Mouse (Mus musculus) intestine, embryonic 15.5 days (tissue): ENCODE measurements around the gene Stx1a. TPM values are rescaled to one million over a fixed set of nuclear protein-coding genes. Genes with fewer than 3 reads are reported as not detected.
A peak's percentile ranks its signal among the peaks of the same experiment; 100 is the strongest.

Experiments
- ATAC-seq: fragments of 200-750 bp; cut with Nextera tagmentation; 2 replicates; pipeline ENCODE4 v1.8.0; 2017; ENCODE audit warnings: moderate TSS enrichment, moderate library complexity
- H3K27ac ChIP-seq: fragments of 300-500 bp; sonication (generic); 2 replicates; pipeline ENCODE4 v1.5.1; 2015; ENCODE audit warnings: mild to moderate bottlenecking, inconsistent platforms
- H3K27me3 ChIP-seq: fragments of 300-500 bp; sonication (generic); replicated peaks from 2 replicates; pipeline ENCODE4 v1.6.1; 2015; ENCODE audit warnings: inconsistent platforms
- H3K36me3 ChIP-seq: fragments of 300-500 bp; sonication (generic); 2 replicates; pipeline ENCODE4 v1.6.1; 2015; ENCODE audit warnings: inconsistent platforms
- H3K4me1 ChIP-seq: fragments of 300-500 bp; sonication (generic); replicated peaks from 2 replicates; pipeline ENCODE4 v1.6.1; 2015; ENCODE audit warnings: inconsistent platforms
- H3K4me2 ChIP-seq: fragments of 300-500 bp; sonication (generic); replicated peaks from 2 replicates; pipeline ENCODE4 v1.6.1; 2015; ENCODE audit warnings: mild to moderate bottlenecking, inconsistent platforms
- H3K4me3 ChIP-seq: fragments of 300-500 bp; sonication (generic); replicated peaks from 2 replicates; pipeline ENCODE4 v1.5.1; 2015; ENCODE audit warnings: inconsistent platforms
- H3K9ac ChIP-seq: fragments of 300-500 bp; sonication (generic); 2 replicates; pipeline ENCODE4 v1.6.1; 2015; ENCODE audit warnings: inconsistent platforms
- H3K9me3 ChIP-seq: fragments of 300-500 bp; sonication (generic); 2 replicates; pipeline ENCODE4 v1.6.1; 2016; ENCODE audit warnings: inconsistent platforms
- WGBS: fragments of 180-500 bp; shearing (Covaris S2); methylation state at CpG from one replicate; pipeline ENCODE4 v1.1.7; 2015; 5-methylcytosine and 5-hydroxymethylcytosine counted together
- polyA plus RNA-seq: library from polyadenylated mRNA; unstranded; fragments of >200 nt; fragmentation: Nextera tagmentation; extraction: Ambion mirVana; gene quantifications from 2 replicates; pipeline ENCODE4 v1.2.1, GENCODE M21; 2015

Gene Stx1a
- polyA plus RNA-seq, 1 experiment from 2014 or later, result 13.0 TPM

DNA sequence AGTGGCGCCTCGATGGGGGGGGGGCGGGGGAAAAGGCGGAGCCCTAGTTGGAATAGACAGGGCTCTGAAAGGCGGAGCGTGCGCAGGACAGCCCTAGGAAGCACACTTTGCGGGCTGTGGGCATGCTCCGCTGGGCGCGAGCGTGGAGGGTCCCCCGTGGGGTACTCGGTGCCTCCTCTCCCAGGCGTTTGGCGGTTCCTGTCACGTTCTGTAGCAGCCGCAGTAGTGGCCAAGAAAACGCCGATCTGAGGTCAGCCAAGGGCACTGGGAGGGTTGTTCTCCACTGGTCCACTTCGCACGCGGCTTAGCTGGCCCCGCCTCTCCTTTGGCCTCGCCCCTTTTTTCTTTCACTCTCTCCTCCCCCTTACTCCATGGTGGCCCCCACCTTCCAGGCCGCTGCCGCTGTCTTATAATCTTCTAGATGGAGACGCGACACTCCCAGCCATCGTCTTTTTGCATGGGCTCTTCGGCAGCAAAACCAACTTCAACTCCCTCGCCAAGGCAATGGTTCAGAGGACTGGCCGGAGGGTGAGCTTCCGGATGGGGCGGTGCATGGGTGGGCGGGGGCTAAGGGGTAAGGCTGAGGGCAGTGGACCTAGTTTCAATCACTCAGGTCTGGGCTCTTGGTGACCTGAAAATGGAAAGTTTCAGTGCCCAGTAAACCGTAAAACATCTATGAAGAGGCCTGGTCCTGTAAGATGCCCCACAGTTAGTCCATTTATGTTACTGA lies 13.5 kb upstream of the Stx1a start:
- Histone ChIP-seq H3K4me1 (peaks cover 38% of the 10 kb centered on the region), H3K27me3 (no peaks in the 10 kb centered on the region), H3K9me3 (no peaks in the 10 kb centered on the region), H3K27ac (peak overlapping the region; percentile 99), H3K9ac (peak overlapping the region; percentile 71), H3K4me3 (peak overlapping the region; percentile 73), H3K36me3 (no peaks in the 10 kb centered on the region), H3K4me2 (peak overlapping the region; percentile 48)
- peak; percentile 75 for ATAC-seq
- under 1% methylated on average over 37 of the region's 37 CpGs for WGBS

DNA sequence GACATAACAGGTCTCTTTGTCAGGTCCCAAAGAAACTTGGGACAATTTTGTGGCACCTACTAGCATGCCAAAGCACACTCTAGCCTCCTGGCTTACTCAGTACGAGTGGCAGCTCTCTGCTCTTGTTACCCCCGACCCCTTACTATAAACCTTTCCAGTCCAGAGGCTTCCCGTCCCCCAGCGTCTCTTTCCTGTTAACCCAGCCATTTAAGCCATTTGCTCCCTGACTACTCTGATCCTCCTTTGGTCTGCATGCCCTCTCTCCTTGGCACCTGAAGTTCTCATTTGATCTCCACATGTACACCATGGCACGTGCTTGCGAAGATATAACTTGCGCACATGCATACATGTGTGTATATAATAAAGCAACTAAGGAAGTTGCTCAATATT lies 13.0 kb upstream of the Stx1a start:
- Histone ChIP-seq H3K27me3 (no peaks in the 10 kb centered on the region), H3K9ac (peak overlapping the region; percentile 71), H3K4me1 (peaks cover 40% of the 10 kb centered on the region), H3K36me3 (no peaks in the 10 kb centered on the region), H3K27ac (peak overlapping the region; percentile 99), H3K9me3 (no peaks in the 10 kb centered on the region), H3K4me2 (peak overlapping the region; percentile 48), H3K4me3 (peak overlapping the region; percentile 73)
- ATAC-seq, result no peak
- WGBS, result 41% methylated on average over 7 of the region's 7 CpGs

DNA sequence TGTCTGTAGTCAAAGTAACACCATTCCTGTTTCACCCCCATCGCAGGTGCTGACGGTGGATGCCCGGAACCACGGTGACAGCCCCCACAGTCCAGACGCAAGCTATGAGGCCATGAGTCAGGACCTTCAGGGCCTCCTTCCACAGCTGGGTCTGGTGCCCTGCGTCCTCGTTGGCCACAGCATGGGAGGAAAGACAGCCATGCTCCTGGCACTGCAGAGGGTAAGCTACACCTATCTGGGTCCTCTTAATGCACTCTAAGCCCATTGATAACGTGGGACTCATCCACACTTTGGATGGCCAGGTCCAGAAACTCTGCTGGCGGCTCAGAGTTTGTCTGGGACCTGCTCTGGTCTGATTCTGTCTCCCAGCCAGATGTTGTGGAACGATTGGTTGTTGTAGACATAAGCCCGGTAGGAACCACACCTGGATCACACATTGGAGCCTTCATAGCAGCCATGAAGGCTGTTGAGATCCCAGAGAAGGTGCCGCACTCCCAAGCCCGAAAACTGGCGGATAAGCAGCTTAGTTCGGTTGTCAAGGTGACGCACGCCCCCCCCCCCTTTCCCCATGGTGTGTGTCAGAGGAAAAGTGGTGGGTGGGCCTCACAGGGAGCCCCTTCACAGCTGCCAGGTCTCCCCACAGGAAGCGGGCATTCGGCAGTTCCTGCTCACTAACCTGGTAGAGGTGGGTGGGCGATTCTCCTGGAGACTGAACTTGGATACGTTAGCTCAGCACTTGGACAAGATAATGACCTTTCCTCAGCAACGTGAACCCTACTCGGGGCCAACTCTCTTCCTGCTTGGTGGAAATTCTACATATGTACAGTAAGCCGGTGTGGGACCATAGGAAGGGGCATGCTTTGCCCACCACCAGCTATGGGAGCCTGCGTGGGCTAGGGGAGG lies 12.2 kb upstream of the Stx1a start:
- no peak for ATAC-seq
- H3K9ac ChIP-seq, result 0 out of 2 replicates have a peak overlapping the region, but pooled peaks have one; percentile 3
- H3K4me2 ChIP-seq, result peak overlapping the region; percentile 48
- H3K4me1 ChIP-seq, result peaks cover 41% of the 10 kb centered on the region
- 85% methylated on average over 25 of the region's 25 CpGs for WGBS
- no peaks in the 10 kb centered on the region for H3K9me3 ChIP-seq
- H3K27ac ChIP-seq, result peak overlapping the region; percentile 99; the same call in 1 of the 2 replicates
- H3K36me3 ChIP-seq, result no peaks in the 10 kb centered on the region
- no peaks in the 10 kb centered on the region for H3K27me3 ChIP-seq
- peak overlapping the region; percentile 73 for H3K4me3 ChIP-seq

DNA sequence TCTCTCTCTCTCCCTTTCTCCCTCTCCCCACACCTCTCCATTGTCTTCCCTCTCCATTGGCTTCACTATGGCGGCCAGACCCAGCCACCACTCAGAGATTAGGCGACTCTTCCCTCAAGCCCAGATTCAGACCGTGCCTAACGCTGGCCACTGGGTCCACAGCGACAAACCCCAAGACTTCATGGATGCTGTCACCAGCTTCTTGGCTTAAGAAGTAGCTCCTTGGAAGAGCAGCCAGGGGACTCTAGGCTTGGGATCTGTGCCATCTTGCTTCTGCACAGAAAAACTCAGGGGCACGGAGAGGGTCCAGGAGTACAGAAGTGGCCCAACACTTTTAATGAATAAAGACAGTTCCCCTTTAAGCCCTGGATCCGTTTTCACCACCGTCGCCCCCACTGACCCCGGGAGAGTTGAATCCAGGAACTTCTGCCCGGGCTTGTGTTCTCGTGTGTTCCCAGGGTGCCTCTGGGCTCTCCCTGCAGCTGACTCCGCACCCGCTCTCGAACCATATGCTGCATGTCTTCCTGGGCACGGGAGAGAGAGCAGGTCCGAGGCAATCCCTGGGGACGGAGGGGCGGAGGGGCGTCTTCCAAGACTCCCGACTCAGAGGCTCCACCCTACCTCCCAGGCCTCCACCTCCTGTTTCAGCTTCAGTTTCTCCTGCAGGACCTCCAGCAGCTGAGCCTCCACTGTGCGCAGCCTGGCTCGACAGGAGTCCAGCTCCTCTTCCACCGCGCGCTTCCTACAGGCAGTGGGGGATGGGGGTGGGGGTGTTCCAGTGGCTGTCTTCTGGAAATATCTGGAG lies 11.3 kb upstream of the Stx1a start:
- H3K4me3 ChIP-seq, result peak overlapping the region; percentile 73
- no peaks in the 10 kb centered on the region for H3K27me3 ChIP-seq
- H3K4me1 ChIP-seq, result peaks cover 41% of the 10 kb centered on the region
- no peaks in the 10 kb centered on the region for H3K9me3 ChIP-seq
- H3K9ac ChIP-seq, result peak overlapping the region; percentile 31
- peak overlapping the region; percentile 48 for H3K4me2 ChIP-seq
- 31% methylated on average over 26 of the region's 26 CpGs for WGBS
- no peaks in the 10 kb centered on the region for H3K36me3 ChIP-seq
- peak overlapping the region; percentile 75 for H3K27ac ChIP-seq
- ATAC-seq, result no peak

DNA sequence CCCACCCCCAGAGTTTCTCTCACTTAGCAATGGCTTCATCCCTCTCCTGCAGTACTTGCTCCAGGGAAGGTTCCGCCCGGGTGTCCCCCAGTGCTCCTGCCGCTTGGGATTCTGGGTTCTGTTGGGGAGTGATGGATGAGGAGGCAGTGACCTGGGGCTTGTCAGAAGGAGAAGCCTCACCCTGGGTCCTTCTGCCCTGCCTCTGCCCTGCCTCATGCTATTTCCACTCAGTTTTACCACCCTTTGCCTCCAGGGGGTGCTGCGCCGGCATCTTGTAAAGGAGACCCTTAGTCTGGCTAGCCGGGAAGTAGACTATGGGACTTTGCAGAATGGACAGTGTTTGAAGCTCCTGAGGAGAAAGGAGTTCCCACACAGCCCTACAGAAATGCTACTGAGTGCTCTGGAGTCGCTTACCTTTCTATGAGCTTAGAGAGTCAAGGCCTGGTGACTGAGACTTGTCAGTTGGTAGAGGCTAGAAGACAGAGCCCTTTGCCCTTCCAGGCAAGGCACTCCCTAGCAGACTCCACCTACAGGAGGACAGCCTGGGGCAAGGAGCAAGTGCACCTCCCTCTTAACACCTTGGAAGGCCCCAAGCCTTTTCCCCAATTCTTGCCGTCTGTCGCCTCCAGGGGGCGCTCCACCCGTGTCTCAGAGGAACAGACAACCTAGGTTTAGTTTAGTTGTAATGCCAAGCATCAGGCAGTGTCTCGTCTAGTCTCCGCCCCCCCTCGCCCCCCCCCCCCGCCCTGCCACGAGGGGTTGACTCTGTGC lies 10.4 kb upstream of the Stx1a start:
- H3K9ac ChIP-seq, result peak overlapping the region; percentile 31; the same call in 1 of the 2 replicates
- H3K4me3 ChIP-seq, result peak overlapping the region; percentile 73
- H3K36me3 ChIP-seq, result no peaks in the 10 kb centered on the region
- H3K4me2 ChIP-seq, result peak overlapping the region; percentile 48
- peak overlapping the region; percentile 75 for H3K27ac ChIP-seq
- H3K9me3 ChIP-seq, result no peaks in the 10 kb centered on the region
- 10% methylated on average over 16 of the region's 16 CpGs for WGBS
- no peaks in the 10 kb centered on the region for H3K27me3 ChIP-seq
- peaks cover 39% of the 10 kb centered on the region for H3K4me1 ChIP-seq
- peak; percentile 31 for ATAC-seq

DNA sequence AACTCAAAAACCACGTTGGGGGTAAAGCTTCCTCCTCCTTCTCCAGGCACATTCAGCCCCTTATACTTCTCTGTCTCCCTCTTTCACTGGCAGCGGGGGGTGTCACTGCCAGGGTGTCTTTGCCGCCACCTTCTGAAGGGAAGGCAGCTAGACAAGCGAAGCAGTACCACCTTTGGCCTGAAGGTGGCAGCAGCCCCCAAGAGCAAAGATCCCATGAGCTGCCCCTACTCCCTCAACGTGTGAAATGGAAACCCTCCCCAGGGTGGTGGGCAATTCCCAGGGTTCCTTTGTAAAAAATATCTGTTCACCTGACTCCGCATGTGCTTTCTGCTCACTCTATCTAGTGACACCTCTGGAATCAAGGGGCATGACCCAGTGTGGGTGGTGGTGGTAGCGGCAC lies 7.8 kb upstream of the Stx1a start:
- no peak overlapping the region for H3K27ac ChIP-seq
- H3K27me3 ChIP-seq, result no peaks in the 10 kb centered on the region
- H3K4me3 ChIP-seq, result no peak overlapping the region
- 0 out of 2 replicates have a peak, but pooled peaks have one; percentile 20 for ATAC-seq
- H3K4me1 ChIP-seq, result peaks cover 30% of the 10 kb centered on the region
- no peak overlapping the region for H3K4me2 ChIP-seq
- H3K36me3 ChIP-seq, result no peaks in the 10 kb centered on the region
- no peak overlapping the region for H3K9ac ChIP-seq
- no peaks in the 10 kb centered on the region for H3K9me3 ChIP-seq
- 13% methylated on average over 7 of the region's 7 CpGs for WGBS

DNA sequence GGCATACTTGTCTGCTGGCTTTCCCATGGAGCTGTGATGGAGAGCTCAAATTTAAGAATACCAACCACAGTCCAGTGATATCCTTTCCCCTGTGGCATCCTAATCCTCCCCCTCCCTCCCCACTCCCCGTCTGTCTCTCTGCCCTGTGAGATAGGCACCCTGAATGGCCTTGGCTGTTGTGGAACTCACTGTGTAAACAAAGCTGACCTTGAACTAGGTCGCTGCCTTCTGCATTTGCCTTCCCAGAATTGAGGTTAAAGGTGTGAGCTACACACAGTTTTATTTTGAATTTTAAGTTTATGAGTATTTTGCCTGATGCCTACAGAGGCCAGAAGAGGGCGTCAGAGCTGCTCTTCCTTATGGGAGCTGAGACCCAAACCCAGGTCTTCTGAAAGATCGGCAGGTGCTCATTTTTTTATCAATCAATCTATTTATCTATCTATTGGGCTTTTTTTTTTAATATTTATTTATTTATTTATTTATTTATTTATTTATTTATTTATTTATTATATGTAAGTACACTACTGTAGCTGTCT lies 7.0 kb upstream of the Stx1a start:
- Histone ChIP-seq H3K9ac (no peak overlapping the region), H3K36me3 (no peaks in the 10 kb centered on the region), H3K4me3 (no peak overlapping the region), H3K9me3 (no peaks in the 10 kb centered on the region), H3K4me1 (peaks cover 22% of the 10 kb centered on the region), H3K27me3 (no peaks in the 10 kb centered on the region), H3K27ac (no peak overlapping the region), H3K4me2 (no peak overlapping the region)
- no peak for ATAC-seq
- WGBS, result 39% methylated on average over 4 of the region's 4 CpGs

DNA sequence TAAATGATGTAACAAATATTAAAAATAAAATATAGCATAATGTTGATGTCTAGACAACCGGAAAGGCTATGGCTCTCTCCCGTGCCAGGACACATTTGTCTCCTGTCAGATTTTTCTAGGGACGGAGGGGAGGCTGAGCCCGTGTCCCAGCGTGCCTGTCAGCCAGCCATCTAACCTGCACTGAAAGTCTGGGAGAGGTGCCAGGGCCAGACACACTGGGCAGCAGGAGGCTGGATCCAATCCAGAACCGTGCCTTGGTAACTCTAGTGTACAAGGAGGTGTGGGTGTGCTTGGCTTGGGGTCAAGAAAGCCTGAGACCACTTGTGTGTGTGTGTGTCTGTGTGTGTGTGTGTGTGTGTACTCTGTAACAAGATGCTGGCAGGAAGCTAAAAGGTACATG lies 1.5 kb upstream of the Stx1a start:
- no peak overlapping the region for H3K27ac ChIP-seq
- WGBS, result 59% methylated on average over 6 of the region's 6 CpGs
- ATAC-seq, result no peak

DNA sequence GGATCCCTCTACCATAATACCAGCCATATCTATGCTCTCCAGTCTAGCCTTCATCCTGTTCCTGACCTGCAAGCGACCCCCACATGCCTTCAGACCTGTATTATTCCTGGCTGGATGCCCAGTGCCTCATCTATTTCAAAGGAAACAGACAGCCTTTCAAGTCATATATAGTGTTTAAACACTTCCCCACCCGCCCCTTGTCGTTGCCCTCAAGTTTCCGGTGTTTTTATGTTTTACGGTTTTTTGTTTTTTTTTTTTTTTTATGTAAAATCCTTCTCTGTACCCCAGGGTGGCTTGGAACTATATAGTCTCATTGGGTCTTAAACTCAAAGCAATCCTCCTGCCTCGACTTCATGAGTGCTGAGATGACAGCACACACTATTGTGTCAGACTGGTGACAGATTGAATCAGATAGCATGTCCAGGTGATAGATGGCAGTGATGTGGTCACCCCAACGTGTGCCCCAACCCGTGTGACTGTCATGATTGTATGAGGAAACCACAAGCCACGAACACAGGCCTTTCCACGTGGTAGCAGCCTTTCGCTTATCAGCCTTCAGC lies 1.5 kb downstream of the Stx1a start:
- peak overlapping the region; percentile 77; the same call in 1 of the 2 replicates for H3K9ac ChIP-seq
- H3K27ac ChIP-seq, result no peak overlapping the region

More for the DNA sequence above, 1.5 kb upstream of the Stx1a start:
- Histone ChIP-seq H3K4me3 (no peak overlapping the region), H3K4me2 (no peak overlapping the region), H3K4me1 (peaks cover 27% of the 10 kb centered on the region), H3K9ac (no peak overlapping the region), H3K9me3 (no peaks in the 10 kb centered on the region), H3K36me3 (no peaks in the 10 kb centered on the region), H3K27me3 (no peaks in the 10 kb centered on the region)

DNA sequence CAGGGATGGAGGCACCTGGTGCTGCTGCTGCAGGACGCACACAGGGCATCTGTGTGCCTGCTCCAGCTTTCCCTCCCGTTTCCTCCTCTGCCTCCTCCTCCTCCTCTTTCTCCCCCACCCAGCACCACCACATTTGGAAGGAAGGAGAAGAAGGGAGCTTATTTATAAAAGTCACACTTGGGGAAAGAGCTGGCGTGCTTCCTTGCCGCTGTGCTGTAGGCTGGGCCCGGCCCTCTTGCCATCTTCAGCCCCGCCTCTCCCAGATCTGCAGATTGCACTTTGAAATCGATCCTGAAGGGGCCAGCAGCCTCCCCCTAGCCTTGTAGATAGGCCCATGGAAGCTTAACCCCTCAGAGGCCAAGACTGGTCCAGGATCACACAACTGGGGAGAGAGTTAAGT lies 2.6 kb downstream of the Stx1a start:
- WGBS, result 10% methylated on average over 7 of the region's 7 CpGs

More for the DNA sequence above, 1.5 kb downstream of the Stx1a start:
- H3K4me2 ChIP-seq, result peak overlapping the region; percentile 93
- 37% methylated on average over 11 of the region's 11 CpGs for WGBS
- no peak for ATAC-seq
- H3K27me3 ChIP-seq, result no peaks in the 10 kb centered on the region
- peaks cover 40% of the 10 kb centered on the region for H3K4me1 ChIP-seq
- H3K9me3 ChIP-seq, result no peaks in the 10 kb centered on the region
- H3K4me3 ChIP-seq, result peak overlapping the region; percentile 66; the same call in 1 of the 2 replicates
- no peaks in the 10 kb centered on the region for H3K36me3 ChIP-seq

More for the DNA sequence above, 2.6 kb downstream of the Stx1a start:
- Histone ChIP-seq H3K27me3 (no peaks in the 10 kb centered on the region), H3K27ac (0 out of 2 replicates have a peak overlapping the region, but pooled peaks have one; percentile 24), H3K9me3 (no peaks in the 10 kb centered on the region), H3K36me3 (no peaks in the 10 kb centered on the region), H3K4me3 (no peak overlapping the region), H3K9ac (peak overlapping the region; percentile 26; the same call in 1 of the 2 replicates), H3K4me1 (peaks cover 40% of the 10 kb centered on the region), H3K4me2 (peak overlapping the region; percentile 45)
- ATAC-seq, result no peak
